Mouse (Mus musculus) limb, embryonic 14.5 days (tissue): ENCODE results near the gene Phgr1. TPM values are rescaled to one million over a fixed set of nuclear protein-coding genes. Genes with fewer than 3 reads are reported as not detected.
A peak's percentile ranks its signal among the peaks of the same experiment; 100 is the strongest.

Experiments used
- ATAC-seq: fragments of 200-750 bp; cut with Nextera tagmentation; 2 replicates; pipeline ENCODE4 v1.8.0; 2017; ENCODE audit warnings: low read depth, moderate number of reproducible peaks, moderate TSS enrichment; ENCODE audit not compliant: low FRiP score
- DNase-seq: peaks from one replicate; pipeline ENCODE4 v3.0.0-alpha.2; 2015; ENCODE audit warnings: low spot score
- H3K27ac ChIP-seq: fragments of 300-500 bp; sonication (generic); replicated peaks from 2 replicates; pipeline ENCODE4 v1.5.1; 2014; ENCODE audit warnings: low read depth, mild to moderate bottlenecking, low read length, moderate library complexity, mixed read lengths
- H3K27me3 ChIP-seq: fragments of 300-500 bp; sonication (generic); 2 replicates; pipeline ENCODE4 v1.6.1; 2014; ENCODE audit warnings: low read length, mixed read lengths; ENCODE audit not compliant: control insufficient read depth, insufficient read depth
- H3K36me3 ChIP-seq: fragments of 300-500 bp; sonication (generic); 2 replicates; pipeline ENCODE4 v1.6.1; 2014; ENCODE audit warnings: mild to moderate bottlenecking, low read length, moderate library complexity, mixed read lengths; ENCODE audit not compliant: control insufficient read depth, insufficient read depth
- H3K4me1 ChIP-seq: fragments of 300-500 bp; sonication (generic); 2 replicates; pipeline ENCODE4 v1.6.1; 2014; ENCODE audit warnings: antibody characterized with exemption, low read length, mixed read lengths; ENCODE audit not compliant: control insufficient read depth, insufficient read depth
- H3K4me2 ChIP-seq: fragments of 300-500 bp; sonication (generic); replicated peaks from 2 replicates; pipeline ENCODE4 v1.6.1; 2014; ENCODE audit warnings: low read depth, mild to moderate bottlenecking, low read length, moderate library complexity; ENCODE audit not compliant: severe bottlenecking
- H3K4me3 ChIP-seq: fragments of 300-500 bp; sonication (generic); replicated peaks from 2 replicates; pipeline ENCODE4 v1.5.1; 2014; ENCODE audit warnings: low read length
- H3K9ac ChIP-seq: fragments of 300-500 bp; sonication (generic); 2 replicates; pipeline ENCODE4 v1.6.1; 2014; ENCODE audit warnings: mild to moderate bottlenecking, low read depth, low read length, moderate library complexity; ENCODE audit not compliant: severe bottlenecking
- H3K9me3 ChIP-seq: fragments of 300-500 bp; sonication (generic); 2 replicates; pipeline ENCODE4 v1.6.1; 2016; ENCODE audit warnings: low read length; ENCODE audit not compliant: control insufficient read depth
- POLR2A ChIP-seq: fragments of 200-500 bp; IDR thresholded peaks from 2 replicates; pipeline ENCODE4 v1.8.0; 2012; ENCODE audit warnings: inconsistent platforms, mild to moderate bottlenecking, moderate library complexity, borderline replicate concordance; ENCODE audit not compliant: insufficient read depth, insufficient read length; ENCODE audit errors: extremely low read depth
- WGBS: fragments of 180-500 bp; shearing (Covaris S2); extraction: QIAGEN DNeasy Blood & Tissue Kit; methylation state at CpG from one replicate; pipeline ENCODE4 v1.1.7; 2014; 5-methylcytosine and 5-hydroxymethylcytosine counted together
- polyA plus RNA-seq, 2 experiments: library from polyadenylated mRNA; depleted of rRNA in 1 of 2; stranded (reverse) in 1 of 2; unstranded in 1 of 2; fragments of >200 nt; fragmentation: Nextera tagmentation in 1 of 2; extraction: Ambion mirVana in 1 of 2; gene quantifications; 2 replicates each; pipeline versions ENCODE4 v1.2.1 to v1.2.3; 2012 to 2014

The Phgr1 gene
- polyA plus RNA-seq, 2 experiments: not detected

- WGBS: 2% methylated on average over 44 of the region's 57 CpGs
- peak within 1 kb of the TSS; percentile 96 for H3K4me2 ChIP-seq
- TF ChIP-seq POLR2A: no peak
- peak within 1 kb of the TSS; percentile 82 for H3K9ac ChIP-seq
- no peak within 1 kb of the TSS; the same call in 1 of the 2 replicates for H3K27ac ChIP-seq
- H3K4me1 ChIP-seq: peaks cover 36% of the 10 kb centered on the region
- ATAC-seq (peak; percentile 92), DNase-seq (peak; percentile 89)
- H3K27me3 ChIP-seq: 0 out of 2 replicates have a peak, but pooled peaks cover 12% of the 10 kb centered on the region
- no peaks in the 10 kb centered on the region for H3K9me3 ChIP-seq
- H3K4me3 ChIP-seq: peak within 1 kb of the TSS; percentile 74
- H3K36me3 ChIP-seq: no peaks in the 10 kb centered on the region; the same call in 1 of the 2 replicates
Measured at GRCm38 (mm10) chr2:118745232-118745884, 27.2 kb upstream of the Phgr1 start, which contains the start of gene Inafm2. TSS of gene Inafm2 (plus strand) at chr2:118745758.

DNA sequence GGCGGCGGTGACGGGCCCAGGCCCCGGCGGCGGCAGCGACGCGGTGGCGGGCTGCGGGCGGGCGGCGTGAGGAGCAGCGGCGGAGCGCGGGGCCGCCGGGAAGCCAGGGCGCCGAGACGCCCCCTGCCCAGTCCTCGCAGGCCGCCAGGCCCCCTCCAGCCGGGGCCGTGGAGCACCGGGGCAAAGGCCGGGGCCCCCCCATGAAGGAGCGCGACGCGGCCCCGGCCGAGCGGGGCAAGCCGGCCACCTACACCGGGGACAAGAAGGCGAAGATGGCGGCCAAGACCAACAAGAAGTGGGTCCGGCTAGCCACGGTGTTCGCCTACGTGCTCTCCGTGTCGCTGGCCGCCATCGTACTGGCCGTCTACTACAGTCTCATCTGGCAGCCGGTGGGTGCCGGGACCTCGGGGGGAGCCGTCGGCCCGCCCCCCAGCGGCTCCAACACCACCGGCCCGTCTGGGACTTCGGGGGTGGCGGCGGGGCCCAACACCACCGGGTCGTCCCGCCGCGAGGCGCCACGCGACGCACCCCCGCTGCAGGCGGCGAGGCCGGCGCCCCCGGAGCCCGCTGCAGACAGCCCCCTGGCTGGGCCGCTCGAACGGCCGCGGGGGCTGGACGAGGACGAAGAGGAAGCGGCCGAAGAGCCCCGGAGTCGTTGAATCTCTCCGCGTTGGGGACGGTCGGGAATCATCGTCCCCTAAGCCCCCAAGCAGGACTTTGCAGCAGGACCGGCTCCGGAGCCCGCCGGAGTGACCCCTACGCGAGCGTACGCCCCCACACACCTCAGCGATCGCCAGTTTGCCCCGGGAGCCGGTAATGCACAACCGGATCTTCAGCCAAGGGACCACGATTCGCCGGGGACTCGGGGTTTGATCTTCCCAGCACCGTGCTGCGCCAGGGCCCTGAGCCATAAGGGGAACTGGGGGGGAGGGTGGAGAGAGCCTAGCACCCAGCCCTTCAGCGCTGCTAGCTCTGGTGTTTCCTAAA is 26.4 kb upstream of the Phgr1 start:
- Histone ChIP-seq H3K9me3 (no peaks in the 10 kb centered on the region), H3K27ac (no peak overlapping the region; the same call in 1 of the 2 replicates), H3K27me3 (0 out of 2 replicates have a peak, but pooled peaks cover 12% of the 10 kb centered on the region), H3K36me3 (no peaks in the 10 kb centered on the region; the same call in 1 of the 2 replicates), H3K4me1 (peaks cover 36% of the 10 kb centered on the region), H3K9ac (peak overlapping the region; percentile 82), H3K4me3 (peak overlapping the region; percentile 74), H3K4me2 (peak overlapping the region; percentile 96)
- TF ChIP-seq POLR2A: no peak
- peak; percentile 23 for ATAC-seq
- under 1% methylated on average over 32 of the region's 113 CpGs for WGBS
- DNase-seq: no peak

DNA sequence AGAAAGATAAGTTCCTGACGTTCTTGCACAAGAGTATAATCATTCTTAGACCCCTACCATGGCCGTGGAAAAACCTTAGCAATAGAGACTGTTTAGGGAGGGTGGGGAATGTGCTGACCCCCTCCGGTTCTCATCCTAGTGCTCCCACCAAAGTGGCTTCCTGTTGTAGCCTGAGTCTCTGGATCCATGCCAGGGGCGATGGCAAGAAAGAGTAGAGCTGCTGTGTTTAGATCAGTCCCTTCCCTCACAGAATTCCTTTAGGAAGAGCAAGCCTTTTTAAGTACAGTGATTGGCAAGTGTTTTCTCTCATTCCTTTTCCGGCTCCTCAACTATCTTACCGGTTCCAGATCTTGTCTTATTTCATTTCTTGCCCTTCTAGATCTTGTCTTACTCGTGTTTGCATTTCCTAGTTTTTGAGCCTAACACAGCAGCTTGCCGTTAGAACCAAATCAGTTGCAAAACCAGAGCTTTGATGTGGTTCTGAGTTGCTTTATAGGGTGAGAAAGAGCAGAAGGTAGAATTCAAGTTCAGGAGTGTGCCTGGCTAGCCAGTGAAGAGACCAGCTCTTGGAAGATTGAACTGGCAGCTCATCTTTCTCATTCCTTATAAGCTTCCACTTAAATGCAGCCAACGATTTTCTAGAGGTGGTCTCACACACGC is 25.1 kb upstream of the Phgr1 start:
- H3K4me3 ChIP-seq: peak overlapping the region; percentile 74
- no peak for ATAC-seq
- no peak overlapping the region for H3K9ac ChIP-seq
- no peak for TF ChIP-seq POLR2A
- 0 out of 2 replicates have a peak, but pooled peaks cover 12% of the 10 kb centered on the region for H3K27me3 ChIP-seq
- WGBS: 26% methylated on average over 10 of the region's 10 CpGs
- no peak overlapping the region for H3K27ac ChIP-seq
- H3K4me1 ChIP-seq: peaks cover 40% of the 10 kb centered on the region
- DNase-seq: no peak
- peak overlapping the region; percentile 96 for H3K4me2 ChIP-seq
- H3K36me3 ChIP-seq: no peaks in the 10 kb centered on the region; the same call in 1 of the 2 replicates
- H3K9me3 ChIP-seq: no peaks in the 10 kb centered on the region

GRCm38 (mm10) chr2:118749341-118749884 is 23.2 kb upstream of the Phgr1 start:
- 52% methylated on average over 10 of the region's 10 CpGs for WGBS
- Histone ChIP-seq H3K27me3 (0 out of 2 replicates have a peak, but pooled peaks cover 6% of the 10 kb centered on the region), H3K9me3 (no peaks in the 10 kb centered on the region), H3K4me3 (no peak overlapping the region), H3K36me3 (no peaks in the 10 kb centered on the region; the same call in 1 of the 2 replicates), H3K4me2 (no peak overlapping the region; the same call in 1 of the 2 replicates), H3K4me1 (peaks cover 42% of the 10 kb centered on the region), H3K9ac (no peak overlapping the region), H3K27ac (0 out of 2 replicates have a peak overlapping the region, but pooled peaks have one; percentile 8)
- ATAC-seq: no peak
- no peak for TF ChIP-seq POLR2A
- no peak for DNase-seq
